Mouse (Mus musculus) myocyte (in vitro differentiated cells): ENCODE measurements around the gene C1qtnf6. TPM values are rescaled to one million over a fixed set of nuclear protein-coding genes. Genes with fewer than 3 reads are reported as not detected.
A peak's percentile ranks its signal among the peaks of the same experiment; 100 is the strongest.

Experiments used
- H3K27me3 ChIP-seq: one replicate; pipeline ENCODE4 v1.6.1; 2011; ENCODE audit not compliant: control insufficient read depth, insufficient read depth, insufficient read length
- H3K36me3 ChIP-seq: one replicate; pipeline ENCODE4 v1.6.1; 2011; ENCODE audit not compliant: control insufficient read depth, insufficient read depth
- H3K4me2 ChIP-seq: one replicate; pipeline ENCODE4 v1.6.1; 2011; ENCODE audit warnings: low read depth, control low read depth
- H3K4me3 ChIP-seq: one replicate; pipeline ENCODE4 v1.5.1; 2011; ENCODE audit warnings: mild to moderate bottlenecking, control low read depth, moderate library complexity
- H3K79me2 ChIP-seq: one replicate; pipeline ENCODE4 v1.6.1; 2011; ENCODE audit not compliant: control insufficient read depth, insufficient read depth
- H3ac ChIP-seq: one replicate; pipeline ENCODE4 v1.6.1; 2011; ENCODE audit not compliant: control insufficient read depth, insufficient read length
- CEBPB ChIP-seq: IDR thresholded peaks from 2 replicates; pipeline ENCODE4 v1.6.1; 2011; ENCODE audit warnings: mild to moderate bottlenecking, moderate library complexity; ENCODE audit not compliant: poor library complexity, insufficient read depth, severe bottlenecking
- E2F4 ChIP-seq: IDR thresholded peaks from one replicate; pipeline ENCODE4 v1.6.1; 2011; ENCODE audit warnings: mild to moderate bottlenecking, control low read depth, moderate library complexity; ENCODE audit not compliant: insufficient read depth
- MAX ChIP-seq: IDR thresholded peaks from one replicate; pipeline ENCODE4 v1.6.1; 2011; ENCODE audit warnings: low read depth, mild to moderate bottlenecking, control low read depth
- MYOD1 ChIP-seq, 3 experiments: IDR thresholded peaks; one replicate each; pipeline ENCODE4 v1.6.1; 2011; ENCODE audit warnings: control low read depth in 2 of 3, low read depth in 2 of 3, mild to moderate bottlenecking in 2 of 3, moderate library complexity in 1 of 3; ENCODE audit not compliant: insufficient read length in 2 of 3, control insufficient read depth in 1 of 3
- MYOG ChIP-seq, 3 experiments: IDR thresholded peaks; one replicate each; pipeline ENCODE4 v1.6.1; 2011; ENCODE audit warnings: control low read depth in 2 of 3, low read depth in 2 of 3, mild to moderate bottlenecking in 2 of 3; ENCODE audit not compliant: insufficient read length in 2 of 3, control insufficient read depth in 1 of 3, insufficient read depth in 1 of 3
- POLR2A ChIP-seq: IDR thresholded peaks from one replicate; pipeline ENCODE4 v1.6.1; 2011; ENCODE audit warnings: low read depth, mild to moderate bottlenecking, control low read depth, moderate library complexity; ENCODE audit not compliant: insufficient read length
- POLR2AphosphoS2 ChIP-seq: IDR thresholded peaks from one replicate; pipeline ENCODE4 v1.6.1; 2011; ENCODE audit warnings: low read depth, control low read depth; ENCODE audit not compliant: insufficient read length
- REST ChIP-seq: IDR thresholded peaks from one replicate; pipeline ENCODE4 v1.6.1; 2011; ENCODE audit warnings: mild to moderate bottlenecking, control low read depth, moderate library complexity; ENCODE audit not compliant: insufficient read depth, insufficient read length
- SRF ChIP-seq: IDR thresholded peaks from one replicate; pipeline ENCODE4 v1.6.1; 2011; ENCODE audit warnings: low read depth; ENCODE audit not compliant: control insufficient read depth, insufficient read length
- TCF12 ChIP-seq: IDR thresholded peaks from one replicate; pipeline ENCODE4 v1.6.1; 2011; ENCODE audit warnings: mild to moderate bottlenecking, control low read depth; ENCODE audit not compliant: poor library complexity, insufficient read depth, severe bottlenecking
- TCF3 ChIP-seq: IDR thresholded peaks from one replicate; pipeline ENCODE4 v1.6.1; 2011; ENCODE audit warnings: low read depth, control low read depth; ENCODE audit not compliant: insufficient read length
- USF1 ChIP-seq: IDR thresholded peaks from one replicate; pipeline ENCODE4 v1.6.1; 2011; ENCODE audit warnings: low read depth, mild to moderate bottlenecking, control low read depth, moderate library complexity
- polyA plus RNA-seq: library from polyadenylated mRNA; unstranded; fragments of >200 nt; fragmentation: generic; extraction: Trizol; gene quantifications from one replicate; pipeline ENCODE4 v1.2.1, GENCODE M21; 2012; ENCODE audit warnings: missing spikeins

The C1qtnf6 gene
- polyA plus RNA-seq, 1 experiment: 66.2 TPM

- H3K4me3 ChIP-seq: no peak overlapping the region
- peaks cover 18% of the 10 kb centered on the region for H3K27me3 ChIP-seq
- no peak overlapping the region for H3ac ChIP-seq
- H3K79me2 ChIP-seq: no peaks in the 10 kb centered on the region
- no peaks in the 10 kb centered on the region for H3K36me3 ChIP-seq
- H3K4me2 ChIP-seq: no peak overlapping the region
- no peak for TF ChIP-seq POLR2AphosphoS2
- no peak for TF ChIP-seq MYOD1 (IDR thresholded peaks at IDR 0.05; ENCODE audit: control insufficient read depth in 1 of 3, insufficient read length in 2 of 3, low read depth in 2 of 3)
- no peak for TF ChIP-seq SRF
- no peak for TF ChIP-seq USF1
- TF ChIP-seq E2F4: no peak
- TF ChIP-seq CEBPB: no peak
- TF ChIP-seq MAX: no peak
- TF ChIP-seq TCF3: no peak
- TF ChIP-seq REST: no peak
- no peak for TF ChIP-seq POLR2A
- TF ChIP-seq TCF12: no peak
- TF ChIP-seq MYOG (IDR thresholded peaks at IDR 0.05; ENCODE audit: control insufficient read depth in 1 of 3, insufficient read depth in 1 of 3, insufficient read length in 2 of 3, low read depth in 2 of 3): no peak
These were observed 28.6 kb downstream of the C1qtnf6 start for GRCm38 (mm10) chr15:78502437-78503132.

- Histone ChIP-seq H3K27me3 (peaks cover 2% of the 10 kb centered on the region), H3K4me2 (no peak within 1 kb of the TSS), H3ac (no peak within 1 kb of the TSS), H3K79me2 (no peaks in the 10 kb centered on the region), H3K36me3 (no peaks in the 10 kb centered on the region), H3K4me3 (no peak within 1 kb of the TSS)
- TF ChIP-seq TCF12: no peak
- TF ChIP-seq MYOG (IDR thresholded peaks at IDR 0.05; ENCODE audit: control insufficient read depth in 1 of 3, insufficient read depth in 1 of 3, insufficient read length in 2 of 3, low read depth in 2 of 3): no peak
These were observed 36.2 kb downstream of the C1qtnf6 start, which contains the start of gene Il2rb for GRCm38 (mm10) chr15:78494968-78495406. Il2rb (minus strand) TSS chr15:78495271.

- TF ChIP-seq POLR2A (peak; percentile 21), MYOD1 (IDR thresholded peaks at IDR 0.05; ENCODE audit: control insufficient read depth in 1 of 3, insufficient read length in 2 of 3, low read depth in 2 of 3) (peak in 1 of 3 experiments; percentile 17), MAX (no peak)
- no peaks in the 10 kb centered on the region for H3K79me2 ChIP-seq
- no peak overlapping the region for H3ac ChIP-seq
- H3K4me3 ChIP-seq: no peak overlapping the region
- H3K36me3 ChIP-seq: no peaks in the 10 kb centered on the region
- H3K27me3 ChIP-seq: peaks cover 4% of the 10 kb centered on the region
- peak overlapping the region; percentile 3 for H3K4me2 ChIP-seq
These were observed 37.7 kb downstream of the C1qtnf6 start for GRCm38 (mm10) chr15:78493401-78494010.

- no peak overlapping the region for H3K4me3 ChIP-seq
- H3K79me2 ChIP-seq: no peaks in the 10 kb centered on the region
- H3K27me3 ChIP-seq: peaks cover 6% of the 10 kb centered on the region
- TF ChIP-seq TCF3 (no peak), CEBPB (no peak), SRF (no peak), TCF12 (no peak), MAX (no peak), USF1 (no peak), POLR2AphosphoS2 (no peak), MYOG (IDR thresholded peaks at IDR 0.05; ENCODE audit: control insufficient read depth in 1 of 3, insufficient read depth in 1 of 3, insufficient read length in 2 of 3, low read depth in 2 of 3) (no peak), REST (no peak)
- H3K36me3 ChIP-seq: no peaks in the 10 kb centered on the region
- H3K4me2 ChIP-seq: no peak overlapping the region
- H3ac ChIP-seq: no peak overlapping the region
These were observed 39.9 kb downstream of the C1qtnf6 start for GRCm38 (mm10) chr15:78491301-78491700.

DNA sequence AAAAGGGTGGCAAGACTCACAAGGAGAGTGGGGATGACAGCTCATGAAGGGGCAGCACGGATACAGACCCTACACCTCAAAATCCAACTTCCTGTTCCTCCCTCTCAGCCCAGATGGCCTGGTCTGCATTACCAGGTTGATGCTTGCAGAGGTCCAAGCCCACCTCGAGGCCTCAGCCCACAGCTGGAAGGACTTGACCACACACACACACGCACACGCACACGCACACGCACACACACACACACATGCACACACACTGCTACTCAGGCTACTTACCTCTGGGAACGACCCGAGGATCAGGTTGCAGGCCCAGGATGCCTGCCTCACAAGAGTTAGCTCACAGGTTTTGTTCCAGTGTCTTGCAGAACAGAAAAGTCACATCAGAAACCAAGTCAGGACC, 41.3 kb downstream of the C1qtnf6 start:
- Histone ChIP-seq H3K27me3 (peaks cover 19% of the 10 kb centered on the region), H3K36me3 (no peaks in the 10 kb centered on the region), H3ac (no peak overlapping the region), H3K79me2 (no peaks in the 10 kb centered on the region), H3K4me3 (no peak overlapping the region), H3K4me2 (no peak overlapping the region)
- TF ChIP-seq REST (no peak), TCF3 (no peak), MAX (no peak)
